Comparison of ENCODE assay signal across 8 mouse cellular contexts in the genomic region with DNA sequence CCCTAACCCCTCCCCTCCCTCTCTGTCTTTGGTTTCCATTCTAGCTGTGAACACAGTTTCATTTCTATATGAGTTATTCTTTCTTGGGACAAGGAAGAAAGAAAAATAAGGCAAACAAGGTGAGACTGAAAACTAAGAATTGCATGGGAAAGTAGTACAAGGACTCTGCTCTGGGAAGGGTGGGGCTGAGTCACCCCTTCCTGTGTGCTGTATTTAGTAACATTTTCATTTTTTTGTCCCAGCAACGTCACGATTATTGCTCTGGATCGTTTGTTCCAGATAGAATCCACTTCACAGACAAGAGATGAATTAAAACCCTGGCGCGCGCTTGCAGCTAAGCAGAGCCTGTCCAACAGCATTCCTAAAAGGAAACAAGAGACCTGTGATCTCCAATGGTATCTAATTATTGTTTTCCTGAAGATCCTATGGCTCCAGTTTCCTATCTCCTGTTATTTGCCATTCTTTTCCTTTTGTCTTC. TPM values are rescaled to one million over a fixed set of nuclear protein-coding genes. Genes with fewer than 3 reads are reported as not detected.
DNase-seq lines count a peak whose midpoint lies in the region; ATAC-seq and TF ChIP-seq lines count a peak whose summit lies in the region.

A gene (plus strand): TSS at position 51 of the 478 bp plus-strand sequence.

- H3K4me2 ChIP-seq in embryonic facial prominence, embryonic 11.5 days (ENCODE audit: low read depth, low read length), result no peak within 1 kb of the TSS

- H3K4me3 ChIP-seq in layer of hippocampus, adult 2 months, result no peak within 1 kb of the TSS
- H3K4me3 ChIP-seq in embryonic facial prominence, embryonic 11.5 days (ENCODE audit: low read depth, low read length), result no peak within 1 kb of the TSS

- no peak for ATAC-seq in embryonic facial prominence, embryonic 11.5 days (replicated peaks; ENCODE audit: insufficient number of reproducible peaks, low FRiP score, low TSS enrichment, low read depth)

- H3K27ac ChIP-seq in layer of hippocampus, adult 2 months, result no peak within 1 kb of the TSS
- H3K27ac ChIP-seq in embryonic facial prominence, embryonic 11.5 days (replicated peaks; ENCODE audit: low read depth, low read length), result no peak within 1 kb of the TSS

- no peaks in the 10 kb centered on the region for H3K36me3 ChIP-seq in embryonic facial prominence, embryonic 11.5 days (replicated peaks; ENCODE audit: control insufficient read depth, insufficient read depth, low read depth, low read length)

- 73% methylated on average over 6 of the region's 6 CpGs for WGBS in embryonic facial prominence, embryonic 11.5 days

- H3K4me1 ChIP-seq in embryonic facial prominence, embryonic 11.5 days (ENCODE audit: control insufficient read depth, insufficient read depth, low read length), result no peaks in the 10 kb centered on the region

- DNase-seq in layer of hippocampus, adult 2 months (ENCODE audit: low spot score in 2 of 2), result no peak
- no peak for DNase-seq in layer of hippocampus, adult 11-12 months (ENCODE audit: low spot score)
- DNase-seq in embryonic facial prominence, embryonic 11.5 days (ENCODE audit: low spot score), result peak; percentile 43
- DNase-seq in heart, adult 9 months (ENCODE audit: low spot score in 2 of 2), result peak; percentile 15 to 41
- DNase-seq in kidney, postnatal 25 days, result peak; percentile 23 to 51
- peak; percentile 56 for DNase-seq in lung, postnatal 36 days
- DNase-seq in right cerebral cortex, postnatal 14 days, result no peak
- no peak for DNase-seq in thymus, postnatal 10 days (ENCODE audit: low spot score in 2 of 2)

- H3K9me3 ChIP-seq in embryonic facial prominence, embryonic 11.5 days (replicated peaks; ENCODE audit: control insufficient read depth, low read length), result no peaks in the 10 kb centered on the region

- TF ChIP-seq CTCF in layer of hippocampus, adult 2 months (conservative IDR thresholded peaks at IDR 0.05), result no peak

- no peaks in the 10 kb centered on the region for H3K27me3 ChIP-seq in embryonic facial prominence, embryonic 11.5 days (ENCODE audit: control insufficient read depth, insufficient read depth, low read length)

- H3K9ac ChIP-seq in embryonic facial prominence, embryonic 11.5 days (replicated peaks; ENCODE audit: low read length), result no peak within 1 kb of the TSS

RNA-seq across cellular contexts. Expression of the gene that starts here (rescaled TPM):
- total RNA-seq in layer of hippocampus, adult 2 months (2021), result 10 to 100 TPM; 57.7 to 58.2 TPM
- polyA plus RNA-seq in embryonic facial prominence, embryonic 11.5 days (2014; fragmentation: Nextera tagmentation; extraction: Ambion mirVana), result 187 and 193 TPM in 2 replicates

Comparison
In these comparisons a context has a peak if more than half of its experiments do, and no peak if none do; other contexts are left out.
1. DNase-seq: peak in embryonic facial prominence, embryonic 11.5 days (single experiment), heart, adult 9 months (2 of 2), kidney, postnatal 25 days (2 of 2) and lung, postnatal 36 days (single experiment); none in layer of hippocampus, adult 2 months (0 of 2), layer of hippocampus, adult 11-12 months (single experiment), right cerebral cortex, postnatal 14 days (single experiment) and thymus, postnatal 10 days (0 of 2).